Mouse (Mus musculus) right cerebral cortex, postnatal 14 days (tissue): Measurements from ENCODE around the gene Mylpf.
"Not testable (repeated sequence)": the region's sequence is repeated elsewhere in the genome, so short reads cannot be mapped to it uniquely, and the experiment has no call there.

Experiments
- DNase-seq: peaks from one replicate; pipeline ENCODE4 v3.0.0; 2022

Mylpf gene

DNA sequence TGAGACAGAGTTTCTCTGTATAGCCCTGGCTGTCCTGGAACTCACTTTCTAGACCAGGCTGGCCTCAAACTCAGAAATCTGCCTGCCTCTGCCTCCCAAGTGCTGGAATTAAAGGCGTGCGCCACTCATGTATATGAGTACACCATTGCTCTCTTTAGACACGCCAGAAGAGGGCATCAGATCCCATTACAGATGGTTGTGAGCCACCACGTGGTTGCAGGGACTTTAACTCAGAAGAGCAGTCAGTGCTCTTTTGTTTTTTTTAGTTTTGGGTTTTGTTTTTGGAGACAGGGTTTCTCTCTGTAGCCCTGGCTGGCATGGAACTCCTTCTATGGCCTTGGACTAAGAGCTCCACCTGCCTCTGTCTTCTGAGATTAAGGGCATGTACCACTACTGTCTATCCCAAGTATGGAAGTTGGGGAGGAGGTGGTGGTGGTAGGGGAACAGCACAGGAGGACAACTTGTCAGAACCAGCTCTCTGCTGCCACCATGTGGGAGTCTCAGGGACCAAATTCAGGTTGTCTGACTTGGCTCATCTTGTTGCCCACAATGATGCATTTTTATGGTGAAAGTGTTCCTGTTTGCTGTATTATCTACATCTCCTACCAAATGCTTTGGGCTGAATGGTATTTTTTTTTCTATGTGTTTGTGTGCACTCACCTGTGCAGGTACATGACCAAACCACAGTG, 20.1 kb downstream of the Mylpf start:
- DNase-seq: peak; percentile 84

- DNase-seq: no peak
Observed at GRCm38 (mm10) chr7:127231376-127231775, 22.7 kb downstream of the Mylpf start.

DNA sequence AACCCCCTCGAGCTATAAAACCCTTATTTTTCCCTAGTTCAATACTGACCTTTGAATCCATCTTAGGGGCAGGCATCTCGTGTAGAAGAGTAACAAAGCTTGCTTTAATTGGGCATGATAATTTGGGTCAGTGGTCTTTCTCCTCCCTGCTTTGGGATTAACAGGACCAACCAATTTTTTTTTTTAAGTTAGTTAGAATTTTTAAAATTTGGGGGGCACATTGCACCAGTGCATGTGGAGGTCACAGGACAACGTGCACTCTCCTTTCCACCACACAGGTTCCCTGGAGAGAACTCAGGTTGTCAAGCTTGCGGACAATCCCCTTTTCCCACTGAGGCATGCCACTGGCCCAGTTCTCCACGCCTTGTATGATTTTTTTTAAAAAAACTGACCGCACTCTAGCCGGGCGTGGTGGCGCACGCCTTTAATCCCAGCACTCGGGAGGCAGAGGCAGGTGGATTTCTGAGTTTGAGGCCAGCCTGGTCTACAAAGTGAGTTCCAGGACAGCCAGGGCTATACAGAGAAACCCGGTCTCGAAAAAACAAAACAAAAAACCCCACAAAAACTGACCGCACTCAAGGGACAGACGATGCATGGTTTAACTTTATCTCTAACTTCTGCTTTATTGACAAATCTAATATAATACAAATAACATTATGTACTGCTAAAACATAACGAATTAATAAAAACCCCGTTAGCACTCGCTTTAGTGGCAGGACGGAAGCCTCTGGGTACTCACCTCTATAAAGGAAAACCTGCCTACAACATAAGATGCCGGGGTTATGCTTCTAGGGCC, 23.3 kb downstream of the Mylpf start:
- DNase-seq: no peak

- peak; percentile 84 for DNase-seq
Observed at GRCm38 (mm10) chr7:127232622-127233367, 24.1 kb downstream of the Mylpf start, which contains the start of the genes Zfp553 and Sept1. Gene Zfp553, plus strand, starts transcription at chr7:127233061. Gene Sept1, minus strand, starts transcription at chr7:127233130.

DNA sequence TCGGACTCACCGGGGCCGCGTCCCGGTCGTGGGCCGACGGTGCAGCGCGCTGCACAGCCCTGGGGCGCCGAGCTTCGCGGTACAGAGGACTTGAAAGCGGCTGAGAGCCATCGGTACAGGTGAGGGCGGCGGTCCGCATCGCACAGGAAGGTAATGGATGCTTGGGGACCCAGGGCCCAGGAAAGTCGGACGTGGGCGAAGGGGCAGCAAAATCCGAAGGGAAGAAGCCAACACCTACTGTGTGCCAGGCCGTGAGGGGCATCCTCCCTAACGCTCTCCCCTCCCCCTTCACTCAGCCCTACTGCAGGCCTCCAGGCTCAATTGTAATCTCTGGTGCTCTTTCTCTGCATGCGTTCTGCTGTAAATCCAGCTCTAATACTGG, 24.7 kb downstream of the Mylpf start:
- no peak for DNase-seq

DNA sequence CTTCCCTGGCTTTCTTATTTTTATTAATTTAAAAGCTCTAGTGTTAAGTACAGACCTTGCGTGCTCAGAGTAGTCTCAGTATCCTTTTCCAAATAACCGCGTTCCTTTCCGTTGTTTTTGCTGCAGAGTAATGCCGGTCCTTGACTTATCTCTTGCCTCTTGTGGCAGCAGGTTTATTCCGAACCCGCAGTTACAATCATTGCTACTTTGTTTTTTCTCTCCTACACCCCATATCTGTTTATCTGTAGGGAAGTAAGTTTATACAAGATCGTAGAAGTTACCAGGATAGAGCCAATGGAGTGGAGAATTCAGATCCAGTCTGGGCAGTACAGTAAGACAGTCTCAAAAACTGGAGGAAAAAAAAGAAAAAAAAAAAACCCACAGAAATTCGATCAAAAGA, 25.1 kb downstream of the Mylpf start:
- DNase-seq: no peak

GRCm38 (mm10) chr7:127234777-127235176, 26.1 kb downstream of the Mylpf start:
- DNase-seq: no peak

DNA sequence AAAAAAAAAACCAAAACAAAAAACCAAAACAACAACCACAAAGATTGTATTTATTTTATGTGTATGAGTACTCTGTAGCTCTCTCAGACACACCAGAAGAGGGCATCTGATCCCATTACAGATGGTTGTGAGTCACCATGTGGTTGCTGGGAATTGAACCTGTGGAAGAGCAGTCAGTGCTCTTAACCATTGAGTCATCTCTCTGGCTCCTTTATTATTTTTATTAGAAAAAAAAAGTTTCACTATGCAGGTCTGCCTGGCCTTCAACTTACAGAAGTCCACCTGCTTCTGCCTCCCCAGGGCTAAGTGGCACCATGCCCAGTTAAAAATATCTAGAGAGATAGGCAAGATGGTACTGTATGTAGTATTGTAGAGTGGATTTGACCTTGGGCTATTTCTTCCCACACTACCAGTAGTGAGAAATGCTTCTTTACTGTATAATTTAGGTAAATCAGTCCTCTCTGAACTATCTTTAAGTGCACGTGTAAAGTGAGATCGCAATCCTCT, 34.7 kb downstream of the Mylpf start:
- DNase-seq: no peak

- DNase-seq: peak; percentile 94
Observed at GRCm38 (mm10) chr7:127243870-127244657, 35.4 kb downstream of the Mylpf start, which contains the start of gene Zfp771. Gene Zfp771, plus strand, starts transcription at chr7:127244274.

DNA sequence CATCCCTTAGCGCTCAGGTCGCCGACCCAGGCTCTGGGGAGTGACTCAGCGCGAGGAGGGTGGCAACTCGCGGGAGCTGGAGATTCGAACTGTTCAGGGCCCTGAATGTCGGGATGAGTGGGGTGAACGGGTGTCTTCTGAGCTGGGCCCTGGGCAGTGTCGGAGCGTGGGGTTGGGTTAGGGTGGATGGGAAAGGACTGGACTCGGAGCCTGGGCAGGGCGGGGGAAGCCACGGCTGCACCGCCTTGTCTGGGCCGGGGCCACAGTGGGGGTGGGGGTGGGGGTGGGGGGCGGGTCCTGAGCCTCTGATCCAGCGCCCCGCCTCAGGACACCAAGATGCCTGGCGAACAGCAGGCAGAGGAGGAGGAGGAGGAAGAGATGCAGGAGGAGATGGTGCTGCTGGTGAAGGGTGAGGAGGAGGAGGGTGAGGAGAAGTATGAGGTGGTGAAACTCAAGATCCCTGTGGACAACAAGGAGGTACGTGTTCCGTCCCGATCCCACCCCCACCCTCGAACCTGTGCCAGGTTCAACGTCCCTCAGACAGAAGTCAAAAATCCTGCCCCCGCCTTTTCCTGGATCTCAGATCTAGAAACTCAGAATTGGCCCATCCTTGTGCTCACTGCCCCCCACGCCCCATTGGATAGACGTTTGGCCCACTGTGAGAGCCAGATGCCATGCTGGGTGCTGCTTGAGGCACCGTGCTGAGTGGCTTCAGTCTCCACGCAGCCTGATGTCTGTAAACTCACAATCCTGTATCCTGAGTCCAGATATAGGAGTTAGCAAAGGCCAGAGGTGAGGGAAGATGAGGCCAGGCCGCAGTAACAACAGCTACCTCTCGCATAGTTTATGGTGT, 36.2 kb downstream of the Mylpf start:
- no peak for DNase-seq

GRCm38 (mm10) chr7:127250511-127250910, 41.8 kb downstream of the Mylpf start:
- not testable (repeated sequence) for DNase-seq

DNA sequence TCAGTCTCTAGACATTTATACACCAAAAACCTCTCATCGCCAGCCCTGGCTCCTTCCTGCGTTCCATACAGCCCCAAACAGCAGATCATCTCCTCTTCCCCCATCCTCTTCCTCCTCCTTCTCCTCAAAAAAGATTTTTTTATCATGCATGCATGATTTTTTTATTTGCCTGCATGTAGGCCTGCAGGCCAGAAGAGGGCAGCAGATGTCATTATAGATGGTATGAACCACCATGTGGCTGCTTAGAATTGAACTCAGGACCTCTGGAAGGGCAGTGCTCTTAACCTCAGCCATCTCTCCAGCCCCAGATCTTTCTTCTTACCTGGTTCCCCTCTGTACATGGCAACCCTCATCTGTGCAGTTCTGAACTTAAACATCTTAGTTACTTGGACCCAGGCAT, 43.7 kb downstream of the Mylpf start:
- no peak for DNase-seq

DNA sequence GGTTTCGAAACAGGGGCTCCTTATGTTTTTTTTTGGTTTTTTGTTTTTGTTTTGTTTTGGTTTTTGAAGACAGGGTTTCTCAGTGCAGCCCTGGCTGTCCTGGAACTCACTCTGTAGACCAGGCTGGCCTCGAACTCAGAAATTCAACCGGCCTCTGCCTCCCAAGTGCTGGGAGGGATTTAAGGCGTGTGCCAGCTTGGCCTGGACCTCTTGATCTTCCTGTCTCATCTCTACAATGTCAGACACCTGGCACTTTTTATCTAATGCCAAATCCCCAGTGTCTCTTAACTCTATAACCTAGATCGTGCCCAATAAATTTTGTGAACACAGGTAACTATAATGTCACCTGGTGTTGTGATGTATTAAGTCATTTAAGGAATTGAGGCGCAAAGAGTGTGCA, 44.7 kb downstream of the Mylpf start:
- DNase-seq: no peak

- peak; percentile 97 for DNase-seq
Observed at GRCm38 (mm10) chr7:127253821-127254769, 45.4 kb downstream of the Mylpf start.

- no peak for DNase-seq
Observed at GRCm38 (mm10) chr7:127255008-127255407, 46.3 kb downstream of the Mylpf start.

GRCm38 (mm10) chr7:127255965-127256364, 47.3 kb downstream of the Mylpf start:
- no peak for DNase-seq

DNA sequence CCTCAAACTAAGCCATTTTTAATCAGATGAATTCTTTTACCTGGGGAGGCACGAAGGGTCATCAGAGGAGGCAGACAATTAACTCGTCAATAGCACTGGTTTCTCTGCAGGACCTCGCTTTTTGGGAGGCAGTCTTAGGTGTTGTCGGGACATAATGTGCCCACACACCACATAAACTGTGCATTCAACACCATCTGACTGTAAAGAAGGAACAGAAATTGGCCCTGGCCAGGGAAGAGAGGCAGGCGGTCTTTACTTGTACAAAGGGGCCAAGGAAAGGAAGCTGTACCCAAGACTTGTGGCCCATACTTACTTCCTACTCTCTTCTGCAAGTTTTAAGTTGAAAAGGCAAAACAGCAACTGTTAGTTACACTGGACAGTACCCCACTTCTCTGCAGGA, 47.8 kb downstream of the Mylpf start:
- DNase-seq: no peak

DNA sequence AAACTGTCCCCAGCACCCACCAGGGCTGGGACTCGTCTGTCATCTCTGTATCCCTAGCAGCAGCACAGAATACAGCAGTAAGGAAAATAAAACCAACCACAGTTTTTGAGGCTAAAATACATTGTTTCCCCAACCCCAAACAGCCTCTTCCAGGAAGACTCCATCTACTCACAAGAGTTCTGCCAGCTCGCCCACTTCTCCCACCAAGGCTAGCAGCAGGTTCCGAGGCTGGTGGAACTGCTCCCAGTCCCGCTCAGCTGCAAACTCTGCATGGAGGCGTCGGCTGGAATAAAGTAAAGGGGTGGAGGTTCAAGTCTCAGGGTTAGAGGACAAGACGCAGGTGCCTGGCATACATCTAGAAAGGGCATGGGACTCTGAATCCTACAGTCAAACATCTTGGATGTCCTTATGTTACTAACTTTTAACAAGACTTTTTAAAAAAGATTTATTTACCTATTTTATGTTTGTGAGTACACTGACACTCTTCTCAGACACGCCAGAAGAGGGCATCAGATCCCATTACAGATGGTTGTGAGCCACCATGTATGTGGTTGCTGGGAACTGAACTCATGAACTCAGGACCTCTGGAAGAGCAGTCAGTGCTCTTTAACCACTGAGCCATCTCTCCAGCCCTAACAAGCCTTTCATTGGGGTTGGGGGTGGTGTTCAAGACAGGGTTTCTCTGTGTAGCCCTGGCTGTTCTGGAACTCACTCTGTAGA, 50.7 kb downstream of the Mylpf start:
- no peak for DNase-seq

- DNase-seq: peak; percentile 95
Observed at GRCm38 (mm10) chr7:127260309-127261111, 51.8 kb downstream of the Mylpf start, which contains the start of gene Dctpp1. Gene Dctpp1, minus strand, starts transcription at chr7:127260709.
